Comparison of ENCODE assay signal across 10 mouse cellular contexts in genomic region chr9:77496540-77497062, GRCm38 (mm10). TPM values are rescaled to one million over a fixed set of nuclear protein-coding genes. Genes with fewer than 3 reads are reported as not detected.
DNase-seq lines count a peak whose midpoint lies in the region; ATAC-seq and TF ChIP-seq lines count a peak whose summit lies in the region.
"Had no signal": no experiment of that assay in that cellular context is flagged by ENCODE, and none has a peak within 500 bp of the region (broad histone marks: within the 10 kb centered on the region; RNA-seq: fewer than 3 reads in every experiment).

No protein-coding gene starts in this region.

- peak overlapping the region; percentile 56 for H3K9ac ChIP-seq in heart, embryonic 11.5 days (ENCODE audit: low read depth, low read length)
- no peak overlapping the region for H3K9ac ChIP-seq in heart, adult 2 months (ENCODE audit: low read depth, low read length)
- peak overlapping the region; percentile 29 for H3K9ac ChIP-seq in forebrain, embryonic 16.5 days (replicated peaks; ENCODE audit: low read depth, low read length)

- no peak for DNase-seq in heart, adult 2 months
- peak; percentile 13 for DNase-seq in MN1 (ENCODE audit: low spot score)
- no peak for DNase-seq in cerebellum, postnatal 14 days
- no peak for DNase-seq in gastrocnemius, adult 18-20 months (ENCODE audit: low spot score)
- no peak for DNase-seq in layer of hippocampus, adult 18-20 months (ENCODE audit: low spot score in 2 of 2)
- DNase-seq: kidney, adult 11 months had no signal

- ATAC-seq in heart, embryonic 11.5 days (replicated peaks; ENCODE audit: insufficient number of reproducible peaks, low FRiP score, low TSS enrichment), result no peak
- peak; percentile 94 for ATAC-seq in forebrain, embryonic 16.5 days
- ATAC-seq in megakaryocyte progenitor cell, adult 5-6 weeks (replicated peaks; ENCODE audit: poor library complexity), result peak; percentile 63

- no peak for TF ChIP-seq CTCF in heart, adult 2 months (IDR thresholded peaks at IDR 0.05)

- H3K9me3 ChIP-seq in heart, embryonic 11.5 days (replicated peaks; ENCODE audit: control insufficient read depth, low read length), result no peaks in the 10 kb centered on the region
- no peaks in the 10 kb centered on the region for H3K9me3 ChIP-seq in forebrain, embryonic 16.5 days (ENCODE audit: control insufficient read depth, low read length)

- H3K4me1 ChIP-seq in heart, embryonic 11.5 days (ENCODE audit: control insufficient read depth, insufficient read depth, low read length), result peaks cover 33% of the 10 kb centered on the region
- H3K4me1 ChIP-seq in heart, adult 2 months (ENCODE audit: control insufficient read depth, insufficient read depth, low read length), result peaks cover 9% of the 10 kb centered on the region
- H3K4me1 ChIP-seq in forebrain, embryonic 16.5 days (replicated peaks; ENCODE audit: control insufficient read depth, insufficient read depth, low read length), result peaks cover 20% of the 10 kb centered on the region

- peak overlapping the region; percentile 90 for H3K27ac ChIP-seq in heart, embryonic 11.5 days (ENCODE audit: low read depth, low read length)
- H3K27ac ChIP-seq in heart, adult 2 months, result no peak overlapping the region; the same call in 1 of the 2 replicates
- peak overlapping the region; percentile 55 for H3K27ac ChIP-seq in forebrain, embryonic 16.5 days (ENCODE audit: low read length)
- H3K27ac ChIP-seq: macrophage had no signal

- no peaks in the 10 kb centered on the region for H3K27me3 ChIP-seq in heart, embryonic 11.5 days (ENCODE audit: control insufficient read depth, insufficient read depth, low read length)
- no peaks in the 10 kb centered on the region for H3K27me3 ChIP-seq in heart, adult 2 months (ENCODE audit: control insufficient read depth, insufficient read depth, low read length)
- H3K27me3 ChIP-seq in forebrain, embryonic 16.5 days (replicated peaks; ENCODE audit: control insufficient read depth, insufficient read depth, low read length), result no peaks in the 10 kb centered on the region

- TF ChIP-seq POLR2A in heart, adult 2 months (IDR thresholded peaks at IDR 0.05; ENCODE audit: insufficient read depth, low read depth, low read length), result no peak

- intact Hi-C loops in heart, adult 2 months (cut with DNase I), result no loop called here

- TF ChIP-seq EP300 in heart, adult 2 months (IDR thresholded peaks at IDR 0.05; ENCODE audit: insufficient read depth, low read depth, low read length), result no peak

- peak overlapping the region; percentile 39 for H3K4me2 ChIP-seq in heart, embryonic 11.5 days
- peak overlapping the region; percentile 21 for H3K4me2 ChIP-seq in forebrain, embryonic 16.5 days (ENCODE audit: low read length)

- no peak overlapping the region for H3K4me3 ChIP-seq in heart, embryonic 11.5 days (ENCODE audit: low read depth, low read length)
- H3K4me3 ChIP-seq in heart, adult 2 months, result no peak overlapping the region
- no peak overlapping the region for H3K4me3 ChIP-seq in forebrain, embryonic 16.5 days (replicated peaks; ENCODE audit: low read length)

- 0 out of 2 replicates have a peak, but pooled peaks cover 4% of the 10 kb centered on the region for H3K79me2 ChIP-seq in heart, adult 2 months (replicated peaks; ENCODE audit: control insufficient read depth, insufficient read depth, low read length)

- 16% methylated on average over 12 of the region's 12 CpGs for WGBS in heart, embryonic 11.5 days (ENCODE audit: insufficient replicate concordance)
- WGBS in heart, adult 2 months, result 24% methylated on average over 12 of the region's 12 CpGs
- WGBS in forebrain, embryonic 16.5 days, result 4% methylated on average over 12 of the region's 12 CpGs

- no peaks in the 10 kb centered on the region for H3K36me3 ChIP-seq in heart, embryonic 11.5 days (ENCODE audit: control insufficient read depth, insufficient read depth, low read length)
- no peaks in the 10 kb centered on the region; the same call in 1 of the 2 replicates for H3K36me3 ChIP-seq in heart, adult 2 months (ENCODE audit: control insufficient read depth, insufficient read depth, low read length)
- no peaks in the 10 kb centered on the region for H3K36me3 ChIP-seq in forebrain, embryonic 16.5 days (ENCODE audit: control insufficient read depth, insufficient read depth)

RNA-seq across cellular contexts. Expression of gene Lrrc1, which starts 48.1 kb away (rescaled TPM):
- polyA plus RNA-seq in heart, embryonic 11.5 days (2014; fragmentation: Nextera tagmentation; extraction: Ambion mirVana), result 11.2 and 13.4 TPM in 2 replicates
- 10 to 100 TPM; 13.3 to 13.8 TPM for total RNA-seq in heart, adult 2 months (2021)
- polyA plus RNA-seq in heart, adult 2 months (2012; rRNA removed), result 21.5 and 26.6 TPM in 2 replicates
- 7.7 and 9.3 TPM in 2 replicates for polyA plus RNA-seq in forebrain, embryonic 16.5 days (2015; fragmentation: Nextera tagmentation; extraction: Ambion mirVana)
- 9.1 and 10.2 TPM in 2 replicates for total RNA-seq in megakaryocyte progenitor cell, adult 5-6 weeks (2015)
- total RNA-seq in megakaryocyte progenitor cell, adult 5-6 weeks (2017), result 13.8 and 17.2 TPM in 2 replicates
- total RNA-seq in gastrocnemius, adult 18-20 months (2021), result 1 to 10 TPM in 1 of 2 experiments, under 1 TPM in 1; 0.47 to 1.2 TPM
- total RNA-seq in layer of hippocampus, adult 18-20 months (2021), result 1 to 10 TPM; 7.3 to 9.4 TPM
